Mouse (Mus musculus) midbrain, embryonic 11.5 days (tissue): ENCODE measurements at regions not wholly inside any gene's neighbourhood (a gene's known extent, or its start where the extent isn't known, plus 50 kb on each side); places are given as distances from the start of the nearest gene placed in this dataset.
A peak's percentile ranks its signal among the peaks of the same experiment; 100 is the strongest.
"Not testable (repeated sequence)": the region's sequence is repeated elsewhere in the genome, so short reads cannot be mapped to it uniquely, and the experiment has no call there.

ENCODE experiments used
- ATAC-seq: fragments of 200-750 bp; cut with Nextera tagmentation; 2 replicates; pipeline ENCODE4 v1.8.0; 2017; ENCODE audit warnings: moderate TSS enrichment, moderate library complexity; ENCODE audit not compliant: low FRiP score
- DNase-seq: peaks from one replicate; pipeline ENCODE4 v3.0.0; 2015; ENCODE audit warnings: low spot score; ENCODE audit errors: missing footprints
- H3K27ac ChIP-seq: fragments of 300-500 bp; sonication (generic); 2 replicates; pipeline ENCODE4 v1.5.1; 2014; ENCODE audit warnings: low read depth, low read length
- H3K27me3 ChIP-seq: fragments of 300-500 bp; sonication (generic); 2 replicates; pipeline ENCODE4 v1.6.1; 2014; ENCODE audit warnings: mild to moderate bottlenecking, low read length, moderate library complexity, mixed read lengths; ENCODE audit not compliant: control insufficient read depth, insufficient read depth
- H3K36me3 ChIP-seq: fragments of 300-500 bp; sonication (generic); 2 replicates; pipeline ENCODE4 v1.6.1; 2014; ENCODE audit warnings: mild to moderate bottlenecking, low read length, moderate library complexity, mixed read lengths; ENCODE audit not compliant: control insufficient read depth, insufficient read depth
- H3K4me1 ChIP-seq: fragments of 300-500 bp; sonication (generic); 2 replicates; pipeline ENCODE4 v1.6.1; 2014; ENCODE audit warnings: low read length; ENCODE audit not compliant: control insufficient read depth, insufficient read depth
- H3K4me2 ChIP-seq: fragments of 300-500 bp; sonication (generic); 2 replicates; pipeline ENCODE4 v1.6.1; 2014; ENCODE audit warnings: mild to moderate bottlenecking, moderate library complexity
- H3K4me3 ChIP-seq: fragments of 300-500 bp; sonication (generic); 2 replicates; pipeline ENCODE4 v1.5.1; 2014; ENCODE audit warnings: low read depth, low read length
- H3K9ac ChIP-seq: fragments of 300-500 bp; sonication (generic); 2 replicates; pipeline ENCODE4 v1.6.1; 2014; ENCODE audit warnings: low read length
- H3K9me3 ChIP-seq: fragments of 300-500 bp; sonication (generic); 2 replicates; pipeline ENCODE4 v1.6.1; 2016; ENCODE audit warnings: low read length; ENCODE audit not compliant: control insufficient read depth
- WGBS: fragments of 180-500 bp; shearing (Covaris S2); extraction: QIAGEN DNeasy Blood & Tissue Kit; methylation state at CpG from one replicate; pipeline ENCODE4 v1.1.7; 2014; 5-methylcytosine and 5-hydroxymethylcytosine counted together

DNA sequence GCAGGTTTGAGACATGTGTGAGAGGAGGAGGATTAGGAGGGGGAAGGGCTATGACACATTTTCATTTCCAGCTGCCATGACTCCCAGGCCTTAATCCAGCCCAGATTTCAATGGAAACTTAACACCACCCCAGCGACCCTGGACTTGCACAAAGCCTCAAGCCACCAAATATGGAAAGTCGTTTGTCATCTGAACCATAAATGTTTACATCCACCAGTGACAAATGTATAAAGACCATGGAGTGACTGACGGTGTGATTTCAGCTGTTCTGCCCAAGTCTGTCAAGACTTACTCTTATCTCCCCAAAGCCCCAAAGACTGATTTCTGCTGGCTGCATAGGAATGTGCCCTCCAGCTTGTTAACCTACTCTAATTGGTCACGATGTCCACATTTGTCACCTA is 855.2 kb downstream of the Ttll7 start:
- no peak for ATAC-seq
- H3K4me3 ChIP-seq, result no peak overlapping the region

DNA sequence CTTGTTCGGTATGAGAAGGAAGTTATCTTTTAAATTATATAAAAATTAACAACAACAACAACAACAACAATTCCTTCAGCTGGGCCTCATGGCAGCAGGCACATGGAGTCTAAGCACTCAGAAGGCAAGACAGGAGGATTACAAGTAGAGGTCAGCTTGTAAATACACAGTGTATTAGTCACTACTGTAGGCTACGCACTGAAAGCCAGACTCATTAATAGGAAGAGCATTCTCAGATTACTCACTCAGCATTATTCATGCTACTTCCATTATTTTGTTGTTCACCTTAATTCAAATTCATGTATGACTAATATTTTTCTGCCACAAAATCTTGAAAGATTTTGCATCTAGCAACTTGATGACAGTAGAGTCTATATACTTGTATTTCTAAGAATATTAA is 831.6 kb downstream of the Ttll7 start:
- peaks cover 11% of the 10 kb centered on the region for H3K4me1 ChIP-seq
- H3K9me3 ChIP-seq, result no peaks in the 10 kb centered on the region
- no peak for DNase-seq
- H3K9ac ChIP-seq, result no peak overlapping the region
- H3K4me3 ChIP-seq, result no peak overlapping the region
- no peak overlapping the region for H3K4me2 ChIP-seq
- no peaks in the 10 kb centered on the region for H3K27me3 ChIP-seq
- WGBS, result 92% methylated on average over 2 of the region's 2 CpGs
- no peaks in the 10 kb centered on the region for H3K36me3 ChIP-seq
- no peak for ATAC-seq
- H3K27ac ChIP-seq, result no peak overlapping the region

More for the DNA sequence above, 855.2 kb downstream of the Ttll7 start:
- H3K9ac ChIP-seq, result no peak overlapping the region
- H3K27ac ChIP-seq, result no peak overlapping the region
- WGBS, result 57% methylated on average over 4 of the region's 4 CpGs
- H3K9me3 ChIP-seq, result no peaks in the 10 kb centered on the region
- H3K36me3 ChIP-seq, result no peaks in the 10 kb centered on the region
- H3K27me3 ChIP-seq, result no peaks in the 10 kb centered on the region
- no peaks in the 10 kb centered on the region for H3K4me1 ChIP-seq
- no peak overlapping the region for H3K4me2 ChIP-seq
- no peak for DNase-seq

DNA sequence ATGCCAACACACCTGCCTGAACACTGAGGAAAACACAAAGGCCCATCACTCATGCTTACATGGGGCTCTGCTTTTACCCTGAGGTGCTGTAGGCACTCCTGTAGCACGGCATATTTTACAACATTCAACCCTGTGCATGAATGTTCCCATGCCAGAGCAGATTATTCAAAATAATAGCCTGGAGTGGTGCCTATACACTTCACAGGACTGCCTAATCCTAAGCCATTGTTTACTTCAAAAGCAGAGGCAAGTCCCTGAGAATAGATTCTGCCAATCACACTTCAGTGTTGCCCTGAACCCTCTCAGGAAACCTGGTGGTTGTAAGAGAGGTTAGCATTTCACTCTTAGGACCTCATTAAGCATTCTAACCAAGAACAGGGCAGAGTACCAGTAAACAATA is 828.1 kb downstream of the Ttll7 start:
- no peak overlapping the region for H3K4me3 ChIP-seq
- H3K9ac ChIP-seq, result no peak overlapping the region
- no peak overlapping the region for H3K27ac ChIP-seq
- ATAC-seq (peak; percentile 93), DNase-seq (peak; percentile 84)
- no peaks in the 10 kb centered on the region for H3K27me3 ChIP-seq
- no peaks in the 10 kb centered on the region for H3K9me3 ChIP-seq
- peaks cover 11% of the 10 kb centered on the region for H3K4me1 ChIP-seq
- 4% methylated on average over 1 of the region's 1 CpGs for WGBS
- H3K36me3 ChIP-seq, result no peaks in the 10 kb centered on the region
- H3K4me2 ChIP-seq, result no peak overlapping the region

DNA sequence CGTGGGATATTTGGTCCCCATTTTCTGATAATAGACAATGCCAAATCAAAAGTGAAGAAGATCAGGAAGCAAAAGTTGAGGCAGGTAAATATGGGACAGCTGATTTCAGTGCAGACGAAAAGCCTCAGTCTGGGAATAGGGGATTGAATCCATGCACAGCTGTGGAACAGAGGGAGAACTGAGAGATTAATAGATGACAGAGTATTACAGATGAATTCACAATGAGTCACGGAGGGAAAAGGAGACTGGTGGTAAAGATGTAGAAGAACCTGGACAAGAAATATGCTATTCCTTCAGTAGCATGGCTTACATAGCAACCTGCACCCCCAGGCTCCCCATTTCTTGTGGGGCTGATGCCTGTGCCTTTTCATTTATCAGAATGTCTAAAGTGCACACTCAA is 810.4 kb downstream of the Ttll7 start:
- H3K27me3 ChIP-seq, result no peaks in the 10 kb centered on the region
- no peak overlapping the region for H3K9ac ChIP-seq
- no peak overlapping the region for H3K4me2 ChIP-seq
- no peaks in the 10 kb centered on the region for H3K36me3 ChIP-seq
- no peak overlapping the region for H3K4me3 ChIP-seq
- DNase-seq (no peak), ATAC-seq (no peak)
- no peak overlapping the region for H3K27ac ChIP-seq
- no peaks in the 10 kb centered on the region for H3K9me3 ChIP-seq
- no peaks in the 10 kb centered on the region for H3K4me1 ChIP-seq
- 92% methylated on average over 3 of the region's 3 CpGs for WGBS

DNA sequence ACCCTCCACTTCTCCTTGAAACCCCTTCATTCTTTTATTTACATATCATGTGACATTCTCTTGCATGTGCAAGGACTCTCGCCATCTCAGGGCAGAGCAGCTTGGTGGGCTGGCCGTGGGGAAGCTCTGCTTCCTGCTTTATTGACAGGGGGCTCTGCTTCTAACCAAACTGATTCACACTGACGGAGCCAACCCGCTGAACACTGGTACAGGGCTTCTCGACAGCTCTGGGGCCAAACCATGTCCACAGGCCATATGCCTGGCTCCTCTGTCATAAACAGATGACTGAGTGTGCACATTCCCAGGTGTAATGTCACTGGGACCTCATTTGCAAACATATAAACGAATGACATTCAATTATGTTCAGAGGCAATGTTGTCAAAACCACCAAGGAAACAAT is 800.7 kb downstream of the Ttll7 start:
- Histone ChIP-seq H3K36me3 (no peaks in the 10 kb centered on the region), H3K9ac (no peak overlapping the region), H3K4me2 (no peak overlapping the region), H3K27ac (no peak overlapping the region; the same call in 1 of the 2 replicates), H3K4me1 (no peaks in the 10 kb centered on the region), H3K9me3 (no peaks in the 10 kb centered on the region), H3K4me3 (no peak overlapping the region), H3K27me3 (no peaks in the 10 kb centered on the region)
- ATAC-seq, result no peak
- peak; percentile 26 for DNase-seq
- 72% methylated on average over 6 of the region's 6 CpGs for WGBS

DNA sequence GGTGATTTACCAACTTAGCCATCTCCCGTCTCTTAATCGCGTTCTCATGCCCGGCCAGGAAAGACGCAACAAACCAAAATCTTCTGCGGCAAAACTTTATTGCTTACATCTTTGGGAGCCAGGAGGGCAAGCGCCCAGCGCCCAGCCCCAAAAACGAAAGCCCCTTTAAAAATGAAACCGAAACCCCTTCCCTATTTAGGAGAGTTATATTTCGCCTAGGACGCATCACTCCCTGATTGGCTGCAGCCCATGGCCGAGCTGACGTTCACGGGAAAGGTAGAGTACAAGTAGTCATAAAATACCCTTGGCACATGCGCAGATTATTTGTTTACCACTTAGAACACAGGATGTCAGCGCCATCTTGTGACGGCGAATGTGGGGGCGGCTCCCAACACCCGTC is 783.3 kb downstream of the Ttll7 start:
- H3K4me1 ChIP-seq, H3K4me2 ChIP-seq, ATAC-seq, H3K9me3 ChIP-seq, H3K4me3 ChIP-seq, H3K27me3 ChIP-seq, DNase-seq, H3K9ac ChIP-seq, H3K27ac ChIP-seq, H3K36me3 ChIP-seq: not testable (repeated sequence)
- WGBS, result 93% methylated on average over 17 of the region's 21 CpGs

DNA sequence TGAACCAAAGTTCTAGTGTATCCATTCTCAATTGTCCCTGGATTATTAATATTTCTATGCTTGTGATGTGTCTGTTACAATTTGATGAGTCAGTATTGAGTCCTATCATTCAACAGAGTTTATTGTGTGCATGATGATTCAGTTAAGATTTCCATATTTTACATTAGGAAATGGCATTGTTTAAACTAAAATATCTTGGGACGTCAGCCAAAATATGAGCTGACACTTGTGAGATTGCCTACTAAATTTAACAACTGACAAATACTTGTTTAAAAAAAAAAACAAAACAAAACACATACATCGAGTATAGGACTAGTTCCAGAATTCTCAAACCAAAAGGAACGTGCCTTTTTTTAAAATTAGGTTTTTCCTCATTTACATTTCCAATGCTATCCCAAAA is 779.0 kb downstream of the Ttll7 start:
- ATAC-seq (no peak), DNase-seq (no peak)
- H3K4me2 ChIP-seq, result no peak overlapping the region
- H3K9me3 ChIP-seq, result no peaks in the 10 kb centered on the region
- no peak overlapping the region for H3K9ac ChIP-seq
- 94% methylated on average over 3 of the region's 3 CpGs for WGBS
- H3K4me3 ChIP-seq, result no peak overlapping the region
- no peak overlapping the region for H3K27ac ChIP-seq
- no peaks in the 10 kb centered on the region for H3K4me1 ChIP-seq
- no peaks in the 10 kb centered on the region for H3K36me3 ChIP-seq
- H3K27me3 ChIP-seq, result no peaks in the 10 kb centered on the region

DNA sequence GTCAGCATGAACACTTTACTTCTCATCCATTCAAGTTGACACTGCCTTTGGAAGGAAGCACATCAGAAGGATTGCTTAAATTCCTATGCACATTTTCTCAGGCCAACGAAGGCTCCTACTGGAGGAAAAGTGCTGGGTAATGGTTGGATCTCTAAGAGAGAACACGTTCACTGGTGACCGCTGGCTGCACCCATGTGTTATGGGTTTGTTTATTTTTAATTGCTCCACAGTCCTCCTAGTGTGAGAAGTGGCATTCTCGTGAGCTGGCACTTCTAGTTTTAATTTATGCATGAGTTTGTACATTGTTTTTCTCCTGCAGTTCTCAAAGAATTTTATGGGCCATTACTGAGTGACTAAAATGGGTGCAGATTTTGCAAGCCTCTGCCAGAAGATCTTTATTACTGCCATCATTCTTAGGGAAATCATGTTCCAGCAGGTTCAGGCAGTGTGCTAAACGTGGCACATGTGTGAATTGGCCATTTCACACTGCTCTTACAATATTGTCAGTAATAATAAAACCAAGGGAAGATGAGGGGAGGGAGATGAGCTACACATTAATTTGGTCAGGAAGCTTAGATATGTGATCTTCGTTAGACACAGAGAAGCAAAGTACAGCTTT is 731.6 kb downstream of the Ttll7 start:
- DNase-seq (no peak), ATAC-seq (no peak)
- Histone ChIP-seq H3K27me3 (no peaks in the 10 kb centered on the region), H3K9ac (no peak overlapping the region), H3K4me2 (no peak overlapping the region), H3K4me1 (no peaks in the 10 kb centered on the region), H3K27ac (no peak overlapping the region), H3K4me3 (no peak overlapping the region), H3K9me3 (no peaks in the 10 kb centered on the region), H3K36me3 (no peaks in the 10 kb centered on the region)
- WGBS, result 78% methylated on average over 6 of the region's 6 CpGs

DNA sequence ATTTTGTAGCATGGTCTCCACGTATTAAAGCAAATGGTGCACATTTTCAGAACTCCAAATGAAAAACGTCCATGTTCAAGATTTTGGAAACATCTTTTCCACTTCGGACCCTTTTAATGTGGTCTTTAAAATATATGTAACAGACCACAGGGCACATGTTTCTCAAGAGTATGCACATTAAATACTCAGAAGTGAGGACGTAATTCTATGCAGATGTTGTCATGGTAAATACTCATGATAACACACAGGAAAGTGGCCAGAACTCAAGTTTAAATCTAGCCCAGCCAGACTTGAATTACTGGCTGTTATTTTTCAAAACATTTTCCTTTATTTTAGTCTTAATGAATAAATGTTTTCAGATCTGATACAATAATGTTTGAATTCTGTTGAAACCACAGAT is 719.7 kb downstream of the Ttll7 start:
- WGBS, result 87% methylated on average over 4 of the region's 4 CpGs

More for the DNA sequence above, 719.7 kb downstream of the Ttll7 start:
- no peak overlapping the region for H3K4me2 ChIP-seq
- H3K4me1 ChIP-seq, result no peaks in the 10 kb centered on the region
- H3K9ac ChIP-seq, result no peak overlapping the region
- DNase-seq (peak; percentile 35), ATAC-seq (no peak)
- no peak overlapping the region for H3K4me3 ChIP-seq
- H3K9me3 ChIP-seq, result no peaks in the 10 kb centered on the region
- no peaks in the 10 kb centered on the region for H3K27me3 ChIP-seq
- no peak overlapping the region for H3K27ac ChIP-seq
- no peaks in the 10 kb centered on the region for H3K36me3 ChIP-seq
